Mouse (Mus musculus) thymus, adult 2 months (tissue): ENCODE measurements around the gene Arf6.

ENCODE experiments used
- CTCF ChIP-seq: fragments of 200-500 bp; IDR thresholded peaks from 2 replicates; pipeline ENCODE4 v1.5.1; 2012; ENCODE audit warnings: mild to moderate bottlenecking, control low read depth, low read length, moderate library complexity, borderline replicate concordance; ENCODE audit not compliant: control insufficient read depth, poor library complexity, insufficient read depth; ENCODE audit errors: extremely low read depth
- POLR2A ChIP-seq: fragments of 200-500 bp; IDR thresholded peaks from 2 replicates; pipeline ENCODE4 v1.6.1; 2012; ENCODE audit warnings: mild to moderate bottlenecking, low read length, control low read depth, moderate library complexity; ENCODE audit not compliant: control insufficient read depth, poor library complexity, insufficient read depth; ENCODE audit errors: extremely low read depth

DNA sequence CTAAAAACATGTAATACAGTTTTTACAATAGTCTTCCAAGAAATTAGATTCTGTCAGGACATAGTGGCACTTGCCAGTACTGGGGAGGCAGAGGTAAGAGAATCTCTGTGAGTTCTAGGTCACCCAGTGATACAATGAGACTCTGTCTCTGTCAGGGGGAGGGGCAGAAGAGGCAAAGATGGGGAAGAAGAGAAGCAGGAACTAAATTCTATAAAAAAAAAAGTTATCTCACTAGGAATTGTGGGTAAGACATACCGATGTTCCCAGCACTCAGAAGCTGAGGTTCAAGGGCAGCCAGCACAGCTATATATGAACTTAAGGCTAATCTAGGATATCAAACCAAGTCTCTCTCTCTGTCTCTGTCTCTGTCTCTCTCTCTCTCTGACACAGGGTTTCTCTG is 39.8 kb upstream of the Arf6 start:
- no peak for TF ChIP-seq CTCF
- no peak for TF ChIP-seq POLR2A
